Mouse (Mus musculus): ENCODE data around the gene Slc2a1. TPM values are rescaled to one million over a fixed set of nuclear protein-coding genes. Genes with fewer than 3 reads are reported as not detected.
A peak's percentile ranks its signal among the peaks of the same experiment; 100 is the strongest.

Gene Slc2a1
- 49.0 TPM for polyA plus RNA-seq (2012; fragmentation: generic; extraction: Trizol)
- long read RNA-seq, experiment 1, transcript Slc2a1-201 (10 exons, 3,260 nt), result major isoform, 26 of 39 reads
- long read RNA-seq, experiment 1, partial matches to known transcripts, result 11 of 39 reads
- long read RNA-seq, experiment 1, other reads (novel, unspliced or antisense), result 2 of 39 reads
- long read RNA-seq, experiment 2, transcript Slc2a1-201 (10 exons, 3,260 nt), result major isoform, 139 of 152 reads
- long read RNA-seq, experiment 2, partial matches to known transcripts, result 10 of 152 reads
- long read RNA-seq, experiment 2, other reads (novel, unspliced or antisense), result 1 of 152 reads

GRCm38 (mm10) chr4:119108495-119109408 is at the start of gene Slc2a1:
Gene Slc2a1 (plus strand): TSS chr4:119108711.
- peaks cover 47% of the 10 kb centered on the region for H3K79me3 ChIP-seq (ENCODE audit: low read depth)
- H3K4me3 ChIP-seq (ENCODE audit: insufficient read depth, poor library complexity, severe bottlenecking), result peak within 1 kb of the TSS; percentile 68
- peaks cover 49% of the 10 kb centered on the region for H3K79me2 ChIP-seq (ENCODE audit: control insufficient read depth, insufficient read depth)
- peak within 1 kb of the TSS; percentile 88 for H3ac ChIP-seq (ENCODE audit: control insufficient read depth, insufficient read length, low read depth)
- H3K27me3 ChIP-seq (ENCODE audit: control insufficient read depth, insufficient read depth, insufficient read length), result no peaks in the 10 kb centered on the region
- H3K36me3 ChIP-seq (ENCODE audit: control insufficient read depth, insufficient read depth), result peaks cover 25% of the 10 kb centered on the region
- TF ChIP-seq MAX (IDR thresholded peaks at IDR 0.05) (peak; percentile 12), CTCF (IDR thresholded peaks at IDR 0.05; ENCODE audit: control insufficient read depth, insufficient read depth, insufficient read length) (peak; percentile 78), MYOG (IDR thresholded peaks at IDR 0.05; ENCODE audit: control insufficient read depth, extremely low read depth, insufficient read length) (no peak)

DNA sequence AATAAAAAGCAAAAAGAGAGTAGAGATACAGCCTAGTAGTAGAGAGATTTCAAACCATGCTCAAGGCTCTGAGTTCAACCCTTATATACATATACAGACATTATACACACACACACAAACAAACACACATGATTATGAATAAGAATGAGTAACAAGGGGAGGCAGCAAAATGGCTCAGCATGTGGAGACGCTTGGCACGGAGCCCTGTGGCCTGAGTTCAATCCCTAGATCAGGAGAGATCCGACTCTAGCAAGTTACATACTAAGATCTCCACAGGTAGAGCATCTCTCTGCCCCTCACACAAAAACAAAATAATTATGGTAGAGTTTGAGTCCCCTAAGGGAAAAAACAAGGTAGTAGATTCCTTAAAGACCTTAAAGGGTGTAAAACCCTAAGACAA is 41.7 kb upstream of the Slc2a1 start:
- H3K27me3 ChIP-seq (ENCODE audit: control insufficient read depth, insufficient read depth, insufficient read length), result no peaks in the 10 kb centered on the region
- TF ChIP-seq USF1 (IDR thresholded peaks at IDR 0.05; ENCODE audit: low read depth) (no peak), MAX (IDR thresholded peaks at IDR 0.05) (no peak), MYOG (IDR thresholded peaks at IDR 0.05; ENCODE audit: control insufficient read depth, extremely low read depth, insufficient read length) (no peak)
- H3K4me3 ChIP-seq (ENCODE audit: insufficient read depth, poor library complexity, severe bottlenecking), result no peak overlapping the region
- H3K79me3 ChIP-seq (ENCODE audit: low read depth), result no peaks in the 10 kb centered on the region
- H3ac ChIP-seq (ENCODE audit: control insufficient read depth, insufficient read length, low read depth), result no peak overlapping the region
- no peaks in the 10 kb centered on the region for H3K79me2 ChIP-seq (ENCODE audit: control insufficient read depth, insufficient read depth)
- H3K36me3 ChIP-seq (ENCODE audit: control insufficient read depth, insufficient read depth), result no peaks in the 10 kb centered on the region

DNA sequence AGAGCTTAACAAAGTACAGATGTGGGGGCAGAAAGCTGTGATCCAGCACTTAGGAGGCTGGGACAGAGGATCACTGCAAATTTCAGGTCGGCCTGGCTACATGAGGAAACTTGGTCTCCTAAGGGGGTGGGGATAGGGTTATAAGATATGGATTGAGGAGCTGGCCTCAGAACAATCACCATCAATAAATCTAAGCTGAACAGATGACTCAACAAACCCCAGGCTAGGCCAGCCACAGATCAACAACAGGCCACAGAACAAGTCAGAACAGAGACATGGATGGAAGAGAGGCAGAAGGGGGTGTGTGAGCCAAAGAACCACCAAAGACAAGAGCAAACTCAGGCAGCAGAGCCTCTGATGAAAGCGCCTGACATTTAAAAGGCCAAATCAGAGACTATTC is 41.3 kb upstream of the Slc2a1 start:
- Histone ChIP-seq H3K79me2 (ENCODE audit: control insufficient read depth, insufficient read depth) (no peaks in the 10 kb centered on the region), H3K36me3 (ENCODE audit: control insufficient read depth, insufficient read depth) (no peaks in the 10 kb centered on the region), H3K4me3 (ENCODE audit: insufficient read depth, poor library complexity, severe bottlenecking) (no peak overlapping the region), H3ac (ENCODE audit: control insufficient read depth, insufficient read length, low read depth) (no peak overlapping the region), H3K27me3 (ENCODE audit: control insufficient read depth, insufficient read depth, insufficient read length) (no peaks in the 10 kb centered on the region), H3K79me3 (ENCODE audit: low read depth) (no peaks in the 10 kb centered on the region)
- TF ChIP-seq CEBPB (IDR thresholded peaks at IDR 0.05; ENCODE audit: low read depth) (no peak), USF1 (IDR thresholded peaks at IDR 0.05; ENCODE audit: low read depth) (no peak), MYOG (IDR thresholded peaks at IDR 0.05; ENCODE audit: control insufficient read depth, extremely low read depth, insufficient read length) (no peak), MYOD1 (IDR thresholded peaks at IDR 0.05; ENCODE audit: control insufficient read depth, insufficient read length, low read depth) (no peak), FOSL1 (IDR thresholded peaks at IDR 0.05; ENCODE audit: insufficient read depth, low read length, poor library complexity, severe bottlenecking) (no peak), MAX (IDR thresholded peaks at IDR 0.05) (no peak), CTCF (IDR thresholded peaks at IDR 0.05; ENCODE audit: control insufficient read depth, insufficient read depth, insufficient read length) (no peak)

- Histone ChIP-seq H3K27me3 (ENCODE audit: control insufficient read depth, insufficient read depth, insufficient read length) (no peaks in the 10 kb centered on the region), H3K4me3 (ENCODE audit: insufficient read depth, poor library complexity, severe bottlenecking) (no peak overlapping the region), H3ac (ENCODE audit: control insufficient read depth, insufficient read length, low read depth) (no peak overlapping the region), H3K36me3 (ENCODE audit: control insufficient read depth, insufficient read depth) (no peaks in the 10 kb centered on the region), H3K79me2 (ENCODE audit: control insufficient read depth, insufficient read depth) (no peaks in the 10 kb centered on the region), H3K79me3 (ENCODE audit: low read depth) (no peaks in the 10 kb centered on the region)
- TF ChIP-seq FOSL1 (IDR thresholded peaks at IDR 0.05; ENCODE audit: insufficient read depth, low read length, poor library complexity, severe bottlenecking) (no peak), CEBPB (IDR thresholded peaks at IDR 0.05; ENCODE audit: low read depth) (no peak), CTCF (IDR thresholded peaks at IDR 0.05; ENCODE audit: control insufficient read depth, insufficient read depth, insufficient read length) (no peak), USF1 (IDR thresholded peaks at IDR 0.05; ENCODE audit: low read depth) (no peak), MYOG (IDR thresholded peaks at IDR 0.05; ENCODE audit: control insufficient read depth, extremely low read depth, insufficient read length) (no peak)
Observed at GRCm38 (mm10) chr4:119068918-119069317, 39.6 kb upstream of the Slc2a1 start.

GRCm38 (mm10) chr4:119070181-119070580 is 38.3 kb upstream of the Slc2a1 start:
- no peak overlapping the region for H3K4me3 ChIP-seq (ENCODE audit: insufficient read depth, poor library complexity, severe bottlenecking)
- H3K36me3 ChIP-seq (ENCODE audit: control insufficient read depth, insufficient read depth), result no peaks in the 10 kb centered on the region
- no peak overlapping the region for H3ac ChIP-seq (ENCODE audit: control insufficient read depth, insufficient read length, low read depth)
- H3K79me2 ChIP-seq (ENCODE audit: control insufficient read depth, insufficient read depth), result no peaks in the 10 kb centered on the region
- TF ChIP-seq MYOD1 (IDR thresholded peaks at IDR 0.05; ENCODE audit: control insufficient read depth, insufficient read length, low read depth) (no peak), USF1 (IDR thresholded peaks at IDR 0.05; ENCODE audit: low read depth) (no peak), MAX (IDR thresholded peaks at IDR 0.05) (no peak), CEBPB (IDR thresholded peaks at IDR 0.05; ENCODE audit: low read depth) (no peak), CTCF (IDR thresholded peaks at IDR 0.05; ENCODE audit: control insufficient read depth, insufficient read depth, insufficient read length) (no peak), FOSL1 (IDR thresholded peaks at IDR 0.05; ENCODE audit: insufficient read depth, low read length, poor library complexity, severe bottlenecking) (no peak), MYOG (IDR thresholded peaks at IDR 0.05; ENCODE audit: control insufficient read depth, extremely low read depth, insufficient read length) (no peak)
- no peaks in the 10 kb centered on the region for H3K27me3 ChIP-seq (ENCODE audit: control insufficient read depth, insufficient read depth, insufficient read length)
- no peaks in the 10 kb centered on the region for H3K79me3 ChIP-seq (ENCODE audit: low read depth)

Data from C2C12 (cell line).